Mouse (Mus musculus): ENCODE measurements around the gene Slc1a2. TPM values are rescaled to one million over a fixed set of nuclear protein-coding genes. Genes with fewer than 3 reads are reported as not detected.

Gene Slc1a2
- polyA plus RNA-seq, 1 experiment from 2014 or later: 0.72 TPM

GRCm38 (mm10) chr2:102764602-102765374 is 106.3 kb downstream of the Slc1a2 start:
- 81% methylated on average over 8 of the region's 8 CpGs for WGBS
- no peak overlapping the region for H3K4me3 ChIP-seq (replicated peaks)

GRCm38 (mm10) chr2:102768267-102768666 is 109.8 kb downstream of the Slc1a2 start:
- H3K27ac ChIP-seq (replicated peaks): no peak overlapping the region
- H3K4me3 ChIP-seq (replicated peaks): no peak overlapping the region
- H3K4me2 ChIP-seq (replicated peaks): no peak overlapping the region
- ATAC-seq (ENCODE audit: insufficient number of reproducible peaks, low FRiP score, low TSS enrichment, low read depth): no peak
- H3K4me1 ChIP-seq: no peaks in the 10 kb centered on the region
- WGBS: 69% methylated on average over 3 of the region's 3 CpGs
- no peaks in the 10 kb centered on the region for H3K9me3 ChIP-seq (replicated peaks)
- H3K27me3 ChIP-seq: no peaks in the 10 kb centered on the region
- H3K9ac ChIP-seq: no peak overlapping the region
- H3K36me3 ChIP-seq: no peaks in the 10 kb centered on the region

More at GRCm38 (mm10) chr2:102764602-102765374, 106.3 kb downstream of the Slc1a2 start:
- Histone ChIP-seq H3K27me3 (no peaks in the 10 kb centered on the region), H3K36me3 (no peaks in the 10 kb centered on the region), H3K4me2 (replicated peaks) (no peak overlapping the region), H3K4me1 (no peaks in the 10 kb centered on the region), H3K9me3 (replicated peaks) (no peaks in the 10 kb centered on the region), H3K27ac (replicated peaks) (no peak overlapping the region), H3K9ac (no peak overlapping the region)
- ATAC-seq (ENCODE audit: insufficient number of reproducible peaks, low FRiP score, low TSS enrichment, low read depth): no peak

- Histone ChIP-seq H3K27me3 (no peaks in the 10 kb centered on the region), H3K4me1 (peaks cover 6% of the 10 kb centered on the region; the same call in 1 of the 2 replicates), H3K4me3 (replicated peaks) (no peak overlapping the region), H3K9me3 (replicated peaks) (no peaks in the 10 kb centered on the region), H3K9ac (no peak overlapping the region), H3K27ac (replicated peaks) (no peak overlapping the region), H3K36me3 (no peaks in the 10 kb centered on the region), H3K4me2 (replicated peaks) (no peak overlapping the region)
- 80% methylated on average over 1 of the region's 1 CpGs for WGBS
- ATAC-seq (ENCODE audit: insufficient number of reproducible peaks, low FRiP score, low TSS enrichment, low read depth): no peak
Measured at GRCm38 (mm10) chr2:102771304-102771703, 112.8 kb downstream of the Slc1a2 start.

- Histone ChIP-seq H3K9ac (no peak overlapping the region), H3K4me2 (replicated peaks) (no peak overlapping the region), H3K36me3 (no peaks in the 10 kb centered on the region), H3K4me3 (replicated peaks) (no peak overlapping the region), H3K9me3 (replicated peaks) (no peaks in the 10 kb centered on the region), H3K27me3 (no peaks in the 10 kb centered on the region), H3K4me1 (peaks cover 6% of the 10 kb centered on the region; the same call in 1 of the 2 replicates), H3K27ac (replicated peaks) (no peak overlapping the region)
- 82% methylated on average over 5 of the region's 5 CpGs for WGBS
- no peak for ATAC-seq (ENCODE audit: insufficient number of reproducible peaks, low FRiP score, low TSS enrichment, low read depth)
Measured at GRCm38 (mm10) chr2:102772276-102772675, 113.8 kb downstream of the Slc1a2 start.

- no peaks in the 10 kb centered on the region for H3K36me3 ChIP-seq
- no peaks in the 10 kb centered on the region for H3K9me3 ChIP-seq (replicated peaks)
- no peak overlapping the region for H3K4me2 ChIP-seq (replicated peaks)
- no peaks in the 10 kb centered on the region for H3K27me3 ChIP-seq
- WGBS: 80% methylated on average over 4 of the region's 4 CpGs
- H3K4me1 ChIP-seq: peaks cover 6% of the 10 kb centered on the region; the same call in 1 of the 2 replicates
- no peak overlapping the region for H3K4me3 ChIP-seq (replicated peaks)
- no peak overlapping the region for H3K9ac ChIP-seq
- H3K27ac ChIP-seq (replicated peaks): no peak overlapping the region
- ATAC-seq (ENCODE audit: insufficient number of reproducible peaks, low FRiP score, low TSS enrichment, low read depth): no peak
Measured at GRCm38 (mm10) chr2:102774700-102775099, 116.2 kb downstream of the Slc1a2 start.

GRCm38 (mm10) chr2:102775561-102775960 is 117.1 kb downstream of the Slc1a2 start:
- Histone ChIP-seq H3K9ac (no peak overlapping the region), H3K4me2 (replicated peaks) (no peak overlapping the region), H3K4me3 (replicated peaks) (no peak overlapping the region), H3K27ac (replicated peaks) (no peak overlapping the region), H3K4me1 (peaks cover 6% of the 10 kb centered on the region; the same call in 1 of the 2 replicates), H3K9me3 (replicated peaks) (no peaks in the 10 kb centered on the region), H3K36me3 (no peaks in the 10 kb centered on the region), H3K27me3 (no peaks in the 10 kb centered on the region)
- ATAC-seq (ENCODE audit: insufficient number of reproducible peaks, low FRiP score, low TSS enrichment, low read depth): no peak
- 55% methylated on average over 1 of the region's 1 CpGs for WGBS

GRCm38 (mm10) chr2:102778208-102778607 is 119.7 kb downstream of the Slc1a2 start:
- no peak overlapping the region for H3K9ac ChIP-seq
- no peak for ATAC-seq (ENCODE audit: insufficient number of reproducible peaks, low FRiP score, low TSS enrichment, low read depth)
- no peaks in the 10 kb centered on the region for H3K27me3 ChIP-seq
- no peak overlapping the region for H3K27ac ChIP-seq (replicated peaks)
- peaks cover 6% of the 10 kb centered on the region; the same call in 1 of the 2 replicates for H3K4me1 ChIP-seq
- no peak overlapping the region for H3K4me2 ChIP-seq (replicated peaks)
- no peaks in the 10 kb centered on the region for H3K36me3 ChIP-seq
- WGBS: 94% methylated on average over 3 of the region's 3 CpGs
- no peaks in the 10 kb centered on the region for H3K9me3 ChIP-seq (replicated peaks)
- no peak overlapping the region for H3K4me3 ChIP-seq (replicated peaks)

- no peaks in the 10 kb centered on the region for H3K36me3 ChIP-seq
- H3K9me3 ChIP-seq (replicated peaks): no peaks in the 10 kb centered on the region
- H3K4me2 ChIP-seq (replicated peaks): no peak overlapping the region
- no peaks in the 10 kb centered on the region for H3K27me3 ChIP-seq
- ATAC-seq (ENCODE audit: insufficient number of reproducible peaks, low FRiP score, low TSS enrichment, low read depth): no peak
- H3K4me3 ChIP-seq (replicated peaks): no peak overlapping the region
- no peak overlapping the region for H3K9ac ChIP-seq
- WGBS: 60% methylated on average over 7 of the region's 7 CpGs
- H3K4me1 ChIP-seq: no peaks in the 10 kb centered on the region
- no peak overlapping the region for H3K27ac ChIP-seq (replicated peaks)
Measured at GRCm38 (mm10) chr2:102782751-102783150, 124.3 kb downstream of the Slc1a2 start.

- ATAC-seq (ENCODE audit: insufficient number of reproducible peaks, low FRiP score, low TSS enrichment, low read depth): no peak
- Histone ChIP-seq H3K27me3 (no peaks in the 10 kb centered on the region), H3K9me3 (replicated peaks) (no peaks in the 10 kb centered on the region), H3K4me2 (replicated peaks) (no peak overlapping the region), H3K4me3 (replicated peaks) (no peak overlapping the region), H3K4me1 (no peaks in the 10 kb centered on the region), H3K9ac (no peak overlapping the region), H3K36me3 (no peaks in the 10 kb centered on the region), H3K27ac (replicated peaks) (no peak overlapping the region)
- 61% methylated on average over 4 of the region's 4 CpGs for WGBS
Measured at GRCm38 (mm10) chr2:102785696-102786095, 127.2 kb downstream of the Slc1a2 start.

- no peak overlapping the region for H3K4me2 ChIP-seq (replicated peaks)
- WGBS: 77% methylated on average over 2 of the region's 2 CpGs
- H3K36me3 ChIP-seq: no peaks in the 10 kb centered on the region
- no peaks in the 10 kb centered on the region for H3K9me3 ChIP-seq (replicated peaks)
- ATAC-seq (ENCODE audit: insufficient number of reproducible peaks, low FRiP score, low TSS enrichment, low read depth): no peak
- H3K27me3 ChIP-seq: no peaks in the 10 kb centered on the region
- H3K27ac ChIP-seq (replicated peaks): no peak overlapping the region
- H3K4me3 ChIP-seq (replicated peaks): no peak overlapping the region
- H3K4me1 ChIP-seq: no peaks in the 10 kb centered on the region
- no peak overlapping the region for H3K9ac ChIP-seq
Measured at GRCm38 (mm10) chr2:102791641-102792040, 133.2 kb downstream of the Slc1a2 start.

- Histone ChIP-seq H3K27me3 (no peaks in the 10 kb centered on the region), H3K36me3 (no peaks in the 10 kb centered on the region), H3K9me3 (replicated peaks) (no peaks in the 10 kb centered on the region), H3K4me3 (replicated peaks) (no peak overlapping the region), H3K4me1 (no peaks in the 10 kb centered on the region), H3K4me2 (replicated peaks) (no peak overlapping the region), H3K9ac (no peak overlapping the region), H3K27ac (replicated peaks) (no peak overlapping the region)
- no peak for ATAC-seq (ENCODE audit: insufficient number of reproducible peaks, low FRiP score, low TSS enrichment, low read depth)
- WGBS: 66% methylated on average over 6 of the region's 6 CpGs
Measured at GRCm38 (mm10) chr2:102792804-102793203, 134.3 kb downstream of the Slc1a2 start.

- ATAC-seq (ENCODE audit: insufficient number of reproducible peaks, low FRiP score, low TSS enrichment, low read depth): no peak
- no peak overlapping the region for H3K4me2 ChIP-seq (replicated peaks)
- H3K9ac ChIP-seq: no peak overlapping the region
- H3K4me3 ChIP-seq (replicated peaks): no peak overlapping the region
- H3K9me3 ChIP-seq (replicated peaks): no peaks in the 10 kb centered on the region
- no peaks in the 10 kb centered on the region for H3K4me1 ChIP-seq
- WGBS: 91% methylated on average over 3 of the region's 3 CpGs
- no peaks in the 10 kb centered on the region for H3K27me3 ChIP-seq
- H3K36me3 ChIP-seq: no peaks in the 10 kb centered on the region
- H3K27ac ChIP-seq (replicated peaks): no peak overlapping the region
Measured at GRCm38 (mm10) chr2:102795034-102795433, 136.6 kb downstream of the Slc1a2 start.

Measured in embryonic facial prominence, embryonic 15.5 days (tissue).